Mouse (Mus musculus): ENCODE measurements at regions not wholly inside any gene's neighbourhood (a gene's known extent, or its start where the extent isn't known, plus 50 kb on each side); places are given as distances from the start of the nearest gene placed in this dataset.

DNA sequence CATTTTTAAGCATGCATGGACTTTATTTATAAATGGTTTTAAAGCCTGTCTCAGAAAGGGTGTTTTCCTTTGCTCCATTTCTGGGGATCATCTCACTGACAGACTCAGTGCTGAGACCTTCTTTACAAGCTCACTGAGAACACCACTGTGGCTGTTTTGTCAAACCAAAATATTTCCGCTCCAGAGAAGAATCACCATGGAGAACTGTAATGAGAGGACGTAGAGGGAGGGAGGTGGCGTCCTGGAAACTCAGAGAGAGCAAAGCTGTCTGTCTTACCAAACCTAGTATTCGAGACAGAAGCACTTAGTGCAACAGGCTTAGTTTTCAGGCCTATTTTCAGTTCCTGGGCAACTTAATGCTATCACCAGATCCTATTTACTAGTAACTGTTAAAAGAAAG lies 2565.5 kb upstream of the 5930422O12Rik start:
- no peak for TF ChIP-seq EP300 (optimal IDR thresholded peaks at IDR 0.05)
- TF ChIP-seq CTCF (IDR thresholded peaks at IDR 0.05; ENCODE audit: low read depth), result no peak

All from stomach, postnatal 0 days (tissue).